Mouse (Mus musculus) liver, adult 2 months (tissue): ENCODE results near the gene Mesd. TPM values are rescaled to one million over a fixed set of nuclear protein-coding genes. Genes with fewer than 3 reads are reported as not detected.

Experiments
- DNase-seq: peaks from one replicate; pipeline ENCODE4 v3.0.0-alpha.2; 2011; ENCODE audit warnings: low read depth, low spot score; ENCODE audit errors: extremely low read depth
- H3K27ac ChIP-seq: fragments of 200-500 bp; replicated peaks from 2 replicates; pipeline ENCODE4 v1.5.1; 2012; ENCODE audit warnings: low read depth, mild to moderate bottlenecking, control low read depth, inconsistent platforms, low read length; ENCODE audit not compliant: insufficient read depth
- H3K27me3 ChIP-seq: fragments of 200-500 bp; 2 replicates; pipeline ENCODE4 v1.6.1; 2012; ENCODE audit warnings: mild to moderate bottlenecking, moderate library complexity, low read length, inconsistent platforms; ENCODE audit not compliant: control insufficient read depth, insufficient read depth
- H3K36me3 ChIP-seq: fragments of 200-500 bp; 2 replicates; pipeline ENCODE4 v1.6.1; 2012; ENCODE audit warnings: low read length, inconsistent platforms; ENCODE audit not compliant: control insufficient read depth, insufficient read depth
- H3K4me1 ChIP-seq: fragments of 200-500 bp; 2 replicates; pipeline ENCODE4 v1.6.1; 2011; ENCODE audit warnings: low read length; ENCODE audit not compliant: control insufficient read depth, insufficient read depth
- H3K4me3 ChIP-seq: fragments of 200-500 bp; 2 replicates; pipeline ENCODE4 v1.5.1; 2011; ENCODE audit warnings: low read depth, mild to moderate bottlenecking, control low read depth, low read length, moderate library complexity; ENCODE audit not compliant: insufficient read depth
- H3K79me2 ChIP-seq: fragments of 200-500 bp; 2 replicates; pipeline ENCODE4 v1.6.1; 2012; ENCODE audit warnings: inconsistent platforms, mild to moderate bottlenecking, low read length, moderate library complexity; ENCODE audit not compliant: control insufficient read depth, insufficient read depth
- H3K9ac ChIP-seq: fragments of 200-500 bp; 2 replicates; pipeline ENCODE4 v1.6.1; 2012; ENCODE audit warnings: low read depth, mild to moderate bottlenecking, control low read depth, inconsistent platforms, low read length
- CTCF ChIP-seq: fragments of 200-500 bp; IDR thresholded peaks from 2 replicates; pipeline ENCODE4 v1.5.1; 2011; ENCODE audit warnings: low read depth, low read length, control low read depth
- POLR2A ChIP-seq: fragments of 200-500 bp; IDR thresholded peaks from 2 replicates; pipeline ENCODE4 v1.6.1; 2011; ENCODE audit warnings: low read length, control low read depth; ENCODE audit not compliant: insufficient read depth; ENCODE audit errors: extremely low read depth
- WGBS: fragments of 180-500 bp; shearing (Covaris S2); methylation state at CpG from one replicate; pipeline ENCODE4 v1.1.7; 2018; 5-methylcytosine and 5-hydroxymethylcytosine counted together
- polyA plus RNA-seq: library from polyadenylated mRNA; depleted of rRNA; stranded (reverse); fragments of >200 nt; gene quantifications from 2 replicates; pipeline ENCODE4 v1.2.3, GENCODE M21; 2012
- total RNA-seq: library from RNA; depleted of rRNA; stranded (reverse); fragments of >200 nt; gene quantifications from 2 replicates; pipeline ENCODE4 v1.2.3, GENCODE M21; 2014

Mesd gene
- total and polyA plus RNA-seq, 2 experiments, result 6.7 to 10.8 TPM

DNA sequence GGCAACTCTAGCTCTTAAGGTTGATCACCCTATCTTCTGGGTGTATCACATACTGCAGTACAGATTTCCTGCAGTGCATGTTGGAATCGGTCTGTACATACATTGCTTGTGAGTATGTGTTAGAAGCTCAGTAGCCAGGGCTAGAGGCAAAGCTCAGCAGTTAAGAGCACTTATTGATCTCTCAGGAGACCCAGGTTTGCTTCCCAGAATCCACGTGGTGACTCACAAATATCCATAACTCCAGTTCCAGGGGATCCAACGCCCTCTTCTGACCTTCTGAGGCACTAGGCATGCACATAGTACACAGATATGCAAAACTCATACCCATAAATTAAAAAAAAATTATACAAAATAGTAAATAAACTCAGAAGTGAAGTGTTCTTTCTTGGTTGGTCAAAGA, 7.2 kb upstream of the Mesd start:
- H3K36me3 ChIP-seq, result no peaks in the 10 kb centered on the region; the same call in 1 of the 2 replicates
- H3K27ac ChIP-seq, result no peak overlapping the region
- H3K4me3 ChIP-seq, result no peak overlapping the region
- 8% methylated on average over 3 of the region's 3 CpGs for WGBS
- peak; percentile 60 for DNase-seq
- no peak overlapping the region; the same call in 1 of the 2 replicates for H3K9ac ChIP-seq
- H3K79me2 ChIP-seq, result peaks cover 1% of the 10 kb centered on the region; the same call in 1 of the 2 replicates
- peaks cover 18% of the 10 kb centered on the region for H3K4me1 ChIP-seq
- TF ChIP-seq CTCF, result peak; percentile 20; the same call in 1 of the 2 replicates
- no peak for TF ChIP-seq POLR2A
- no peaks in the 10 kb centered on the region for H3K27me3 ChIP-seq

DNA sequence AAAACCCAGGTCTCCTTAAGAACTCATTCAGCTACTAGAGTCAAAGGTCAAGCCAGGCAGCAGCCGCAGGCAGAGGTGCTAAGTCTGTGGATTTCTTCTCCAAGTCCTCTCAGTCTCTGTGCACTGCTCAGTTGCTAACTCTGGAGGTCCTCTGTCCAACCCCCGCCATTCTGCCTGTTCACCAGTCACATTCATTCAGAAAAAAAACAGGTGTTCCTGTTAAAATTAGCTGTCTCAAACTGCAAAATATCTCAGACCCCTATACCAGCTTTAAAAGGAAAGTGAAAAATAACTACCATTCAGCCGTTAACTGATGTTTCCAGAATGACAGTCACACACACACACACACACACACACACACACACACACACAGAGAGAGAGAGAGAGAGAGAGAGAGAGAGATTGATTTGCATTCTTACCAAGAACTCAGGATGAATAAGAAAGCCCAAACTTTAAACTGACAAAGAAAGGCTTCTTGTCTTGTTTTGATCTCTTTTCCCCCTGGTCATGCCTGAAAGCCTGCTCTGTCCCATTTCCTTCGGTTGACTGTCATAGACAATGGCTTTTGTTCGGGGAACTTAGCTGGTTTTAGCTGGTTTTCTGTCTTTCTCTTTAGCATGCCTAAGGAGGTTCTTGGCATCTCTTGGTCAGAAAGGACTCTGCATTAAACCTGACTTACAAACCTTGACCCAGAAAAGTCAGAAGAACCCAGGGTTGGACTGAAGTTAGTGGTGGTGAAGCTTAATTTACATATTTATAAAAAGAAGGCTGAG, 5.4 kb upstream of the Mesd start:
- TF ChIP-seq CTCF, result no peak
- no peak for TF ChIP-seq POLR2A
- 55% methylated on average over 5 of the region's 5 CpGs for WGBS
- no peaks in the 10 kb centered on the region; the same call in 1 of the 2 replicates for H3K36me3 ChIP-seq
- H3K4me1 ChIP-seq, result peaks cover 25% of the 10 kb centered on the region
- H3K4me3 ChIP-seq, result no peak overlapping the region
- no peaks in the 10 kb centered on the region for H3K27me3 ChIP-seq
- H3K79me2 ChIP-seq, result peaks cover 11% of the 10 kb centered on the region
- DNase-seq, result no peak
- H3K27ac ChIP-seq, result no peak overlapping the region
- H3K9ac ChIP-seq, result no peak overlapping the region

DNA sequence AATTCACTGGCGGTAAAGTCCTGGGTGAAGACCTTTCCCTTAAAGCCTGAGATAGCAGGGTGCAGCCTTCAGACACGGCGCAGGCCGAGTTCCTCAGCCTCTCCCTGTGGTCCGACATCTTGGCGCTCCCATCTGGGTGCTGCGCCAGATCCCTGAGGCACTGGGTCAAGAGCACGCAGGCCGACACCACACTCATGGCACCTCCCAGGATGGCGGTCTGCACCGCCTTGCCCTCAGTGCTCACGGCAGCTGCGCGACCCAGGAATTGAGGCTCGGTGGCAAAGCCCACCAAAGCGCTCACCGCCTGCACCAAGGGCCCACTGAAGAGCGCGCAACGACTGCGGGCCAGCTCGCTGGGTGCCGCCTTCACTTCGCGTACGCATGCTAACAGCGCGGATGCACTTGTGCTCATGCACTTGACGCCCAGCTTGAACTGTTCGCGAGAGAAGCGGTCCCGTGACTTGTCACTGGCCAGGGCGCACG, 2.1 kb upstream of the Mesd start:
- no peaks in the 10 kb centered on the region for H3K27me3 ChIP-seq
- DNase-seq, result no peak
- peak overlapping the region; percentile 85 for H3K9ac ChIP-seq
- H3K4me1 ChIP-seq, result peaks cover 21% of the 10 kb centered on the region
- peaks cover 11% of the 10 kb centered on the region for H3K79me2 ChIP-seq
- H3K4me3 ChIP-seq, result peak overlapping the region; percentile 66
- peak overlapping the region; percentile 23; the same call in 1 of the 2 replicates for H3K27ac ChIP-seq
- no peak for TF ChIP-seq POLR2A
- 77% methylated on average over 35 of the region's 35 CpGs for WGBS
- no peaks in the 10 kb centered on the region; the same call in 1 of the 2 replicates for H3K36me3 ChIP-seq

DNA sequence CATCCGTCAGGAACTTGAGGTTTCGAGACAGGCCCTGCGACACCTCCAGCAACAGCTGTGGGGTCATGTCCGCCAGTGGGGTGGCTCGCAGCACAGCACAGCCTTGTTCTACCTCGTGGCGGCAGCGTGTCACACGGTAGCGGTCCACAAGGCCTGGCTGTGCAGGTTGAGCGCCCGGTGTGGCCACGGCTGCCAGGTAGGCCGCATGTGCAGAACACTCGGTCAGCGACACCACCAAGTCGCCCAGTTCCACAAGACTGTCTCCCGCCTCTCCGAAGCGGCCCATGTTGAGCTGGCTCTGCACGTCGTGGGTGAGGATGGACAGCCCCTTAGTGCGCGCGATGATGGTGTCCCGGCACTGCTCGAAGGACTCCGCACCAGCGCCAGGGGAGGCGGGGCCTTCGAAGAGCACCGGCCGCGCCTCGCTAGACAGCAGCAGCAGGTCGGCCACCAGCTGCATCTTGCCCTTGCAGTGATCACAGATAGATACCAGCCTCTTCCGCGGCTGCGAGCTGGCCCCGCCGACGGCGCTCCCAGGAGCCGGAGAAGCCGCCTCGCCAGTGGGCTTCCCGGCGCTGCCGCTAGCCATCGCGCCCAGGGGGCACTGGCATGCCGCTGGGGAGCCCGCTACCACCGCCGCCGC, 1.5 kb upstream of the Mesd start:
- 14% methylated on average over 56 of the region's 56 CpGs for WGBS
- TF ChIP-seq CTCF (no peak), POLR2A (no peak)
- H3K4me3 ChIP-seq, result peak overlapping the region; percentile 66
- H3K9ac ChIP-seq, result peak overlapping the region; percentile 85
- H3K27ac ChIP-seq, result peak overlapping the region; percentile 91
- peaks cover 11% of the 10 kb centered on the region for H3K79me2 ChIP-seq
- peaks cover 16% of the 10 kb centered on the region for H3K4me1 ChIP-seq
- H3K36me3 ChIP-seq, result no peaks in the 10 kb centered on the region; the same call in 1 of the 2 replicates
- DNase-seq, result peak; percentile 46
- H3K27me3 ChIP-seq, result no peaks in the 10 kb centered on the region

DNA sequence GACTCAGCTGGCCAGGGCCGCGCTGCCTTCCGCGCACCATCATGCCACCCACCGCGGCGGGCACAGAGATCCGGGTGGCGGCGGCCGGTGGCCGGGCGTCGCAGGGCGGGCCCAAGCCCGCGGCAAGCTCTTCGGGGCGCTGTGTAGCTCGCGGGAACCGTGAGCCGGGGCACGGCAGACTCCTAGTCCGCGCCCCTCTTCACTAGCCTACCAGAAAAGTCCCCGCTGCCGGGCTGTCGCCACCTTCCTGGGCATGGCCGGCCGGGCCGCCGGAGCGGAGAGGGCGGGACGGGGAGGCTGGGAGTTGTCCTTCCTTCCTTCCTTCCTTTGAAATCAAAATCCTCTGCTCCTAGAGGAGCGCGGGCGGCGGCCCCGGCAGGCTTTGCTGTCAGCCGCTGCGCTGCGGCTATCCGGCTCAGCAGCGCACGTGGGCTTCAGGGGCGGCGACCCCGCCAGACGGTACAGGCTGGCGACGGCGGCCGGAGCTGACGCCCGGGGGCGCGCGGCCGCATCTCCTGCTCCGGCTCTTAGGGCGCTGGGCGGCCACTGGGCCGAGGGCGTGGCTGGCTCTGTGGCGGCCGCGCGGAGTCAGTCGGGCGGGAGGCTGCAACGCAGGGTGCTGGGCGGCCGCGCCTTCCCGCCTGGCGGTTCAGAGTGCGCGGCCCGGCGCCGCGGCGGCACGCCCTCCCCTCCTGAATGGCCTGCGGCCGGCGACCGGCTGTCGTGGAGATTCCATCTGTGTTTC, 818 bp upstream of the Mesd start:
- DNase-seq, result peak; percentile 57
- peak overlapping the region; percentile 91 for H3K27ac ChIP-seq
- H3K4me1 ChIP-seq, result peaks cover 14% of the 10 kb centered on the region
- no peaks in the 10 kb centered on the region for H3K27me3 ChIP-seq
- TF ChIP-seq POLR2A, result peak; percentile 33; the same call in 1 of the 2 replicates
- no peak for TF ChIP-seq CTCF
- peak overlapping the region; percentile 85 for H3K9ac ChIP-seq
- WGBS, result under 1% methylated on average over 91 of the region's 91 CpGs
- H3K79me2 ChIP-seq, result peaks cover 11% of the 10 kb centered on the region
- no peaks in the 10 kb centered on the region for H3K36me3 ChIP-seq
- H3K4me3 ChIP-seq, result peak overlapping the region; percentile 66
